Mouse (Mus musculus): ENCODE results near the gene Ebf1. TPM values are rescaled to one million over a fixed set of nuclear protein-coding genes. Genes with fewer than 3 reads are reported as not detected.
A peak's percentile ranks its signal among the peaks of the same experiment; 100 is the strongest.

Gene Ebf1
- polyA plus RNA-seq, 1 experiment from 2014 or later: 95.7 TPM

GRCm38 (mm10) chr11:44725732-44726131, 108.6 kb downstream of the Ebf1 start:
- no peak for ATAC-seq (ENCODE audit: insufficient number of reproducible peaks, insufficient read depth, low FRiP score, low TSS enrichment, low read depth)
- Histone ChIP-seq H3K4me1 (replicated peaks) (peaks cover 30% of the 10 kb centered on the region), H3K4me3 (replicated peaks) (no peak overlapping the region), H3K27me3 (no peaks in the 10 kb centered on the region), H3K4me2 (no peak overlapping the region), H3K36me3 (no peaks in the 10 kb centered on the region), H3K27ac (no peak overlapping the region), H3K9me3 (no peaks in the 10 kb centered on the region), H3K9ac (replicated peaks) (no peak overlapping the region)
- WGBS: 85% methylated on average over 5 of the region's 5 CpGs

- H3K9me3 ChIP-seq: no peaks in the 10 kb centered on the region
- H3K4me3 ChIP-seq (replicated peaks): no peak overlapping the region
- no peak overlapping the region for H3K9ac ChIP-seq (replicated peaks)
- H3K27ac ChIP-seq: no peak overlapping the region
- no peaks in the 10 kb centered on the region for H3K36me3 ChIP-seq
- ATAC-seq (ENCODE audit: insufficient number of reproducible peaks, insufficient read depth, low FRiP score, low TSS enrichment, low read depth): no peak
- H3K4me2 ChIP-seq: no peak overlapping the region
- H3K27me3 ChIP-seq: no peaks in the 10 kb centered on the region
- H3K4me1 ChIP-seq (replicated peaks): peaks cover 30% of the 10 kb centered on the region
- WGBS: 11% methylated on average over 3 of the region's 3 CpGs
Measured at GRCm38 (mm10) chr11:44727376-44727775, 110.3 kb downstream of the Ebf1 start.

- Histone ChIP-seq H3K4me2 (no peak overlapping the region), H3K4me3 (replicated peaks) (no peak overlapping the region), H3K27me3 (no peaks in the 10 kb centered on the region), H3K27ac (no peak overlapping the region), H3K4me1 (replicated peaks) (peaks cover 30% of the 10 kb centered on the region), H3K36me3 (no peaks in the 10 kb centered on the region), H3K9ac (replicated peaks) (no peak overlapping the region), H3K9me3 (no peaks in the 10 kb centered on the region)
- ATAC-seq (ENCODE audit: insufficient number of reproducible peaks, insufficient read depth, low FRiP score, low TSS enrichment, low read depth): no peak
- 56% methylated on average over 2 of the region's 2 CpGs for WGBS
Measured at GRCm38 (mm10) chr11:44727821-44728220, 110.7 kb downstream of the Ebf1 start.

GRCm38 (mm10) chr11:44728271-44728670, 111.2 kb downstream of the Ebf1 start:
- H3K36me3 ChIP-seq: no peaks in the 10 kb centered on the region
- no peak overlapping the region for H3K9ac ChIP-seq (replicated peaks)
- H3K4me3 ChIP-seq (replicated peaks): no peak overlapping the region
- H3K4me1 ChIP-seq (replicated peaks): peaks cover 30% of the 10 kb centered on the region
- no peak overlapping the region for H3K4me2 ChIP-seq
- ATAC-seq (ENCODE audit: insufficient number of reproducible peaks, insufficient read depth, low FRiP score, low TSS enrichment, low read depth): no peak
- H3K27ac ChIP-seq: no peak overlapping the region
- H3K9me3 ChIP-seq: no peaks in the 10 kb centered on the region
- 90% methylated on average over 2 of the region's 2 CpGs for WGBS
- H3K27me3 ChIP-seq: no peaks in the 10 kb centered on the region

- ATAC-seq (ENCODE audit: insufficient number of reproducible peaks, insufficient read depth, low FRiP score, low TSS enrichment, low read depth): no peak
Measured at GRCm38 (mm10) chr11:44729931-44730330, 112.8 kb downstream of the Ebf1 start.

GRCm38 (mm10) chr11:44731763-44732162, 114.6 kb downstream of the Ebf1 start:
- Histone ChIP-seq H3K9me3 (no peaks in the 10 kb centered on the region), H3K4me1 (replicated peaks) (peaks cover 20% of the 10 kb centered on the region), H3K9ac (replicated peaks) (no peak overlapping the region), H3K4me3 (replicated peaks) (no peak overlapping the region), H3K4me2 (no peak overlapping the region), H3K27me3 (no peaks in the 10 kb centered on the region), H3K36me3 (no peaks in the 10 kb centered on the region), H3K27ac (no peak overlapping the region)
- no peak for ATAC-seq (ENCODE audit: insufficient number of reproducible peaks, insufficient read depth, low FRiP score, low TSS enrichment, low read depth)
- whole genome bisulfite sequencing: 86% methylated on average over 2 of the region's 2 CpGs

More at GRCm38 (mm10) chr11:44729931-44730330, 112.8 kb downstream of the Ebf1 start:
- no peaks in the 10 kb centered on the region for H3K36me3 ChIP-seq
- H3K9ac ChIP-seq (replicated peaks): no peak overlapping the region
- H3K27ac ChIP-seq: no peak overlapping the region
- no peaks in the 10 kb centered on the region for H3K27me3 ChIP-seq
- no peak overlapping the region for H3K4me2 ChIP-seq
- H3K4me3 ChIP-seq (replicated peaks): no peak overlapping the region
- H3K4me1 ChIP-seq (replicated peaks): peaks cover 30% of the 10 kb centered on the region
- 62% methylated on average over 4 of the region's 4 CpGs for WGBS
- no peaks in the 10 kb centered on the region for H3K9me3 ChIP-seq

GRCm38 (mm10) chr11:44733276-44733675, 116.2 kb downstream of the Ebf1 start:
- no peak for ATAC-seq (ENCODE audit: insufficient number of reproducible peaks, insufficient read depth, low FRiP score, low TSS enrichment, low read depth)
- no peak overlapping the region for H3K9ac ChIP-seq (replicated peaks)
- WGBS: 29% methylated on average over 2 of the region's 2 CpGs

GRCm38 (mm10) chr11:44738046-44738445, 120.9 kb downstream of the Ebf1 start:
- Histone ChIP-seq H3K4me2 (no peak overlapping the region), H3K27me3 (no peaks in the 10 kb centered on the region; the same call in 1 of the 2 replicates), H3K9ac (replicated peaks) (no peak overlapping the region), H3K9me3 (no peaks in the 10 kb centered on the region), H3K36me3 (no peaks in the 10 kb centered on the region), H3K4me3 (replicated peaks) (no peak overlapping the region), H3K27ac (no peak overlapping the region), H3K4me1 (replicated peaks) (peaks cover 30% of the 10 kb centered on the region)
- WGBS: 45% methylated on average over 5 of the region's 5 CpGs
- ATAC-seq (ENCODE audit: insufficient number of reproducible peaks, insufficient read depth, low FRiP score, low TSS enrichment, low read depth): no peak

More at GRCm38 (mm10) chr11:44733276-44733675, 116.2 kb downstream of the Ebf1 start:
- H3K36me3 ChIP-seq: no peaks in the 10 kb centered on the region
- 0 out of 2 replicates have a peak overlapping the region, but pooled peaks have one; percentile 29 for H3K27ac ChIP-seq
- no peaks in the 10 kb centered on the region for H3K9me3 ChIP-seq
- H3K4me3 ChIP-seq (replicated peaks): no peak overlapping the region
- H3K4me2 ChIP-seq: no peak overlapping the region
- no peaks in the 10 kb centered on the region for H3K27me3 ChIP-seq
- H3K4me1 ChIP-seq (replicated peaks): peaks cover 13% of the 10 kb centered on the region

GRCm38 (mm10) chr11:44738820-44739219, 121.7 kb downstream of the Ebf1 start:
- WGBS: 29% methylated on average over 10 of the region's 10 CpGs
- Histone ChIP-seq H3K4me3 (replicated peaks) (no peak overlapping the region), H3K27ac (no peak overlapping the region), H3K27me3 (no peaks in the 10 kb centered on the region; the same call in 1 of the 2 replicates), H3K4me2 (no peak overlapping the region), H3K4me1 (replicated peaks) (peaks cover 30% of the 10 kb centered on the region), H3K9ac (replicated peaks) (no peak overlapping the region), H3K9me3 (no peaks in the 10 kb centered on the region), H3K36me3 (no peaks in the 10 kb centered on the region)
- no peak for ATAC-seq (ENCODE audit: insufficient number of reproducible peaks, insufficient read depth, low FRiP score, low TSS enrichment, low read depth)

- H3K27ac ChIP-seq: no peak overlapping the region
- no peaks in the 10 kb centered on the region for H3K9me3 ChIP-seq
- no peak overlapping the region for H3K4me2 ChIP-seq
- no peak overlapping the region for H3K4me3 ChIP-seq (replicated peaks)
- H3K9ac ChIP-seq (replicated peaks): no peak overlapping the region
- 38% methylated on average over 6 of the region's 6 CpGs for WGBS
- H3K4me1 ChIP-seq (replicated peaks): peaks cover 36% of the 10 kb centered on the region
- no peaks in the 10 kb centered on the region; the same call in 1 of the 2 replicates for H3K27me3 ChIP-seq
- H3K36me3 ChIP-seq: no peaks in the 10 kb centered on the region
- ATAC-seq (ENCODE audit: insufficient number of reproducible peaks, insufficient read depth, low FRiP score, low TSS enrichment, low read depth): no peak
Measured at GRCm38 (mm10) chr11:44740278-44741041, 123.3 kb downstream of the Ebf1 start.

GRCm38 (mm10) chr11:44741042-44741491, 124.0 kb downstream of the Ebf1 start:
- no peak overlapping the region for H3K9ac ChIP-seq (replicated peaks)
- WGBS: 68% methylated on average over 20 of the region's 20 CpGs
- no peak for ATAC-seq (ENCODE audit: insufficient number of reproducible peaks, insufficient read depth, low FRiP score, low TSS enrichment, low read depth)
- H3K4me2 ChIP-seq: no peak overlapping the region
- no peaks in the 10 kb centered on the region; the same call in 1 of the 2 replicates for H3K27me3 ChIP-seq
- no peak overlapping the region for H3K4me3 ChIP-seq (replicated peaks)
- H3K4me1 ChIP-seq (replicated peaks): peaks cover 36% of the 10 kb centered on the region
- H3K9me3 ChIP-seq: no peaks in the 10 kb centered on the region
- no peak overlapping the region for H3K27ac ChIP-seq
- no peaks in the 10 kb centered on the region for H3K36me3 ChIP-seq

Measured in limb, embryonic 12.5 days (tissue).